Mouse (Mus musculus) kidney, adult 8-10 months (tissue): ENCODE measurements around the gene Jakmip3.

Source experiments
- DNase-seq, 2 experiments: peaks; one replicate each; pipeline ENCODE4 v3.0.0; 2022

The Jakmip3 gene

DNA sequence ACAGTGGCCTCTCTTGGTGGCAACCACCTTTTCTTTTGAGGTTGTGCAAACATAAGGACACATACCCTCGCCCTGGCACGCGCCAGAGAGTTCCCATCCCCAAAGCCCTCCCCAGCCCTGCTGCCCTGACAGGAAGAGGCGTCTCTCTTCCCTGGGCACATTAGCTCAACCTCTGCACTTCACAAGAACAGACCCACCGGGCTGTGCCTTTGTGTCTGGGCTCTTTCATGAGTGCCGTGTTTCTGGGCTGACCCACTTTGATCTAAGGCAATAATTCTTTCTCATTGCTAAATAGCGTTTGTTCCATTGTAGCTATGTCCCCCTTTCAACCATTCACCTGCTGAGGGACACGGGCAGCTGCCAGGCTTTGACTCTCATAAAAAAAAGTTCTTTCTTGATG, 7.8 kb downstream of the Jakmip3 start:
- DNase-seq = no peak

- DNase-seq = no peak
Measured at GRCm38 (mm10) chr7:138955787-138956186, 15.3 kb downstream of the Jakmip3 start.

GRCm38 (mm10) chr7:138957106-138957505, 16.6 kb downstream of the Jakmip3 start:
- no peak for DNase-seq

DNA sequence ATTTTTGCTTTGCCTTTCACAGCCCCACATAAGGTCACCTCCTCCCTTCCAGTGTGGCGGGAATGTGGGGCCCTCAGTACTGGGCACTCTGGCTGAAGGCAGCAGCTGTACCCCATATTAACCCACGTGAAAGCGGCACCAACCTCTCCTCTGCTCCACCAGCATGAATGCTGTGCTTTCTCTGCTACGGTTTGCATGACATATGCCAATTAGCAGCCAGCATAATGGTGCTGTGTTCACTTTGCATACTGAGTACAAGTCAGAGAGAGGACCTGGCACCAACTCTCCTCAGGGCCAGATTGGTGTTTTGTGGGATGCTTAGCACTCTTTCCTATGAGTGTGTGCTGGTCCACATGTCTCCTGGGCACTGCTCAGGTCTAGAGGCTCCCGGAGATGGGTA, 19.2 kb downstream of the Jakmip3 start:
- no peak for DNase-seq

GRCm38 (mm10) chr7:138963756-138964155, 23.2 kb downstream of the Jakmip3 start:
- peak; percentile 40 to 46 for DNase-seq

DNA sequence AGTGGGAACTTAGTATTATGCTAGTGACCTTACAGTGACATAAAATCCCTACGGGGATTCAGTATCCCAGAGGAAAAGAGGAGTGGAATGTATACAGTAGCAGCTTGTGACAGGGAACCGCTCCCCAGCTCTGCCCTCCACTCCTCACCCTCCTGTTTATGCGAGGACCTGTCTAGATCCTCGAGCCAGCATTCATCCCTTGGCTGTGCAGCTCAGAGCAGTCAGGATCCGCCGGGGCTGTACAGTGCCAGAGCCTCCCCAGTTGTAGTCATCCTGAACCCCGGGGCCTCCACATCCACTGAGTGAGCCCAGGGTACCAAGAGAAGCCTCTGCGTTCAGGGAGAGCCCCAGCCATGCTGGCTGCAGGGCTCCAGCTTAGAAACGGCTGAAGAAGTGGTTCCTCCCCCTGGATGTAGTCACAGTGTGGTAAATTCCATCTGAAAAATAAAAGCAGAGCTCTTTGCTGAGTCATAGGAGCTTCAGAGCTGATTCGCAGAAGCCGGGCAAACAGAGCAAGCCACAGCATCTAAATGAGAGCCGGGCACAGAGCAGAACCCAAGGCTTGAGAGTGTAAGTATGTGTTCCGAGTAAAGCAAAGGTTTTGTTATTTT, 27.6 kb downstream of the Jakmip3 start:
- no peak for DNase-seq

DNA sequence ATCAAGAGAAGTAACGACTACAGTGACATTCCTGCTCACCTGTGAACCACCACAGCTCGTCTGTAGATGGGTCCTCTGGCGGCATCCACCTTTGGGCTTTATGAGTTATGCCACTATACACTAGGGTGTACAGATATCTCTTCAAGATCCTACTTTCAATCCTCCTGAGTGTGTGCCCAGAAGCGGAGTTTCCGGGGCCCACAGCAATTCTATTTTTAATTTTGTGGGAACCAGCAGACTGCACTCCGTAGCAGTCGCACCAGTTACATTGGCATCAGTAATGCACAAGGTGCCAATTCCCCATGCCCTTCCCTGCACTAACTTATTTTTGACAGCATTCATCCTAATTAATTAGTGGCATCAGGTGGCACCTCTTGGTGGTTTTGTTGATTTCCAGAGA, 37.0 kb downstream of the Jakmip3 start:
- DNase-seq = no peak

DNA sequence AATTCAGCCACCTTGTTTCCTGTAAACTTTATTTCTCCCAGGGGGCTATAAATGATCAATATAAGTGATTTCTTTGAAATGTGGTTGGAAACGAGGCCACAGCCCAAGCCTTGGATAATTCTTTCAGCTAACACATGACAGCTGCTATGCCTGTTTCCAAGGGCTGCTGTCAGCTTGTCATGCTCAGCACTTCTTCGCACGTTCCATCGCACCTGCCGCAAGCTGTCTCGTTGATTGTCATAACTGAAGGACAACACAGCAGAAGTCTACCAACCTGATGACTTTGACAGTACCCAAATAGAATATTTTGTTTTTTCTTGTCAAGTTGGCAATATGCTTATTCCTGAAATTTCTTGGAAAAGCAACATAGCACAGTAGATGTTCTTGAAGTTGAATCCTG, 44.0 kb downstream of the Jakmip3 start:
- DNase-seq = no peak

DNA sequence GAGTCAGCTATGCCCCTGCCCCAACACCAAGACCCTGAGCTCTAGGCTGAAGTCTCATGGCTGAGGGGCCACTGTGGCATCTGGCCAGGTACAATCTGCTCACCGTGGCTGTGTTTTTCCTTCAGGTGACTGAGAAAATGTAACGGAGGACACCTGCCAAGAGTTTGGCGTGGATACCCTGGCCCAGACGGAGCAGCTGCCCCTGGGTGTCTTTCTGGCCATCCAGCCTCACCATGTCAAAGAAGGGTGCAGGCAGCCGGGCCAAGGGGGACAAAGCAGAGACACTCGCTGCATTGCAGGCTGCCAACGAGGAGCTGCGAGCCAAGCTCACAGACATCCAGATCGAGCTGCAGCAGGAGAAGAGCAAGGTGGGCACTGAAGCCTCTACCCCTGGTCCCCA, 48.6 kb downstream of the Jakmip3 start:
- no peak for DNase-seq

- DNase-seq = no peak
Measured at GRCm38 (mm10) chr7:139002692-139003091, 62.2 kb downstream of the Jakmip3 start.

DNA sequence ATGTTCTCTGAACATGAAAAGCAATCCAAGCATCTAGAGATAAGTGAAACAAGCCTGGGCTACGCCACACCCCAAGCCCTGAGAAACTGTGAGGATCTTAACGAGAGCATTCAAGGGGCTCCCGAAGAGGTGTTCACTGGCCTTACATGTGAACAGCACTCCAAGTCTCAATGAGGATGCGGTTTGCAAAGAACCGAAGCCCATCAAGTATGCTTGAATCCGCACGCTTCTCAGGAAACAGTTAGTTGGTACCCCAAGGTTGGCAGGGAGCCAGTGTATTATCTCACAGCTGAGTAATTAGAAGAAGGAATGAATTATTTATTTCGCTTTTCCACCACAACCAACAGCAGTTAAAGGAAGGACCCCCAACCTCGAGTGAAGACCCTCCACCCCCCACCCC, 62.7 kb downstream of the Jakmip3 start:
- DNase-seq = no peak

DNA sequence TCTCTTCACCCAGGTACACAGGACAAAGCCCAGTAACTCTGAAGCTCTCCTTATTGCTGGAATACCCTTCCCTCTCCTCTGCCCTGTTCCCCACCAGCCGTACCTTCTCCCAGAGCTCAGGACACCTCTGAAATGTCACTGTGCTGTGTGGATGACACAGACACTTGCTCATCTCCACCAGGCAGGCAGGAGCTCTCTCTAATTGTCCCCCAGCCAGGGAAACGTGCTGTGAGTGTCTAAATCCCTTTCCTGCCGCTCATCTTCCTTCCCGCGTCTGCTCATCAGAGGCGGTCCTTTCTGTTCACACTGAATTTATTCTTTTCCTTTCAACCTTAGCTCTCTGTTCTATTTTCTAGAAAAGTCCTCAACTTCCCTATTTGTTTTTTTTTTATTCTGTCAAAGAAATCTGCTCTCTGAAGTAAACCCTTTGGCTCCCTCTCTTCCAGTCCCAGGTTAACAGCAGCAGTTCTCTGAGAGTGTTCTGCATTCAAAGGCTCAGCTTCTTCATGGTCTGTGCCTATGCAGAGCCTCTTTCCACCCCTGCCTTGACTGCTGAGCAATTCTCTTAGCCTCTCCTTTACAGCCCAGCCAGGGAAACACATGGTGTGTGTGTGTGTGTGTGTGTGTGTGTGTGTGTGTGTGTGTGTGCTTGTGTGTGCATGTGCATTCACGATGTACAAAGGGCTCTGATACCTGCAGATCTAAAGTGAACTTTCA, 69.4 kb downstream of the Jakmip3 start:
- no peak for DNase-seq

DNA sequence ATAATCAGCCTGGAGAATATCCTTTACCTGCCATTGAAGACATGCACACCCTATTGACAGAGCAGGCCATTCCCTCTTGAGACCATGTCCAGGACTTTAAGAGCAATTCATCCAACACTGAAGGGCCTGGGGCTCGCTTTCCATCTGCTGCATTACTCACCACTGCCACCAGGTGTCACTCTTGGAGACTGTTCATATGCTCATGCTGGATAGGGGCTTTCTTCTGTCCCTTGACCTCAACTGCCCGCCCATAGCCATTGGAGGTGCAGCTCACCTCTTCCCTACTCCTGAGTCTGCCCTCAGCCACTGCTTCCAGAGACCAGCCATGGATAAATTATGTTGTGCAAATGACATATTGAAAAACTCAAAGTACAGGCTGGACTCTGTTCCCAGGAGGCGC, 70.5 kb downstream of the Jakmip3 start:
- peak; percentile 13 to 47 for DNase-seq

DNA sequence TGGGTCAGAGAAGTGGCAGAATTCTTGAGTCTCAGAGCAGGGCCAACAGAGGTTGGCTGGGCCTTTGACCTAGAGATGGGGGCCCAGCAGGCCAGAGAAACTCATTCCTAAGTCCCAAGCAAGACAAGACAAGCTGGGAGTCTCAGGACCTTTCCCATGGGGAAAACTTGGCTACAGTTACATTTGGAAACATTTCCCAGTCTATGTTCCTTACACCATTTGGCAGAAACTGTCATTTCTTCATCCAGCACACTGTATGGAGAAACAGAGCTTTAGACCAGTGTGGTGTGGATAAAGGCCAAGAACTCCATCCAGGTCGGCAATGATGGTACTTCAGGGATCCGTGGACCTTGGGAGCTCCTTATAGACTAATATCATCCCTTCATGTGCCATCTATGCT, 71.1 kb downstream of the Jakmip3 start:
- no peak for DNase-seq

DNA sequence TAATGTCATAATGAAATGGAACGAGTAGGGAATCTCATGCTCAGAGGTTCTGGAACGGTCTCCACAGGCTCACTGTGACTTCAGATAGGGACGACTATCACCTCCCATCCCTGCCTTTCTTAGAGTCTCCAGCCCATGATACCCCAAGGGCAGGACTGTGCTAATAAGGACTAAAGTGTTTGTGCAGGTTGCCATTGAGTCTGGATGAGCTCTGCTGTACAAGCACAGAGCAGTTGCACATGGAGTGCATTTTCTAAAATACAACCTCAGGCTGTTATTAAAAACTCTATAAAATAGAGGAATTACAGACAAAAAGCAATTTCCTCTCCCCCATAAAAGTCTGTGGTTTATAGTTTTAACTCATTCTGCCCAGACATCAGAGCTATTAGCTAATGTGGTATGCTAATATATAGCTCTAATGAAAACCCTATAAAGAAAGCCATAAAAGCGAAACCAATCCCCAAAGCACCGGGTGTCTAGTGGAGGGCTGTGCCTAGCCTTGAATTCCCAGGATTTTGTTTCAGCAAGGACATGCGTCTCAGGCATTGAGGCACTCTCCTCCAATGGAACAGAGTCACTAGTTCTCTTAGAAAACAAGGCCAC, 72.3 kb downstream of the Jakmip3 start:
- DNase-seq = no peak

GRCm38 (mm10) chr7:139015143-139015542, 74.6 kb downstream of the Jakmip3 start:
- DNase-seq = no peak

GRCm38 (mm10) chr7:139016288-139016687, 75.8 kb downstream of the Jakmip3 start:
- DNase-seq = no peak

DNA sequence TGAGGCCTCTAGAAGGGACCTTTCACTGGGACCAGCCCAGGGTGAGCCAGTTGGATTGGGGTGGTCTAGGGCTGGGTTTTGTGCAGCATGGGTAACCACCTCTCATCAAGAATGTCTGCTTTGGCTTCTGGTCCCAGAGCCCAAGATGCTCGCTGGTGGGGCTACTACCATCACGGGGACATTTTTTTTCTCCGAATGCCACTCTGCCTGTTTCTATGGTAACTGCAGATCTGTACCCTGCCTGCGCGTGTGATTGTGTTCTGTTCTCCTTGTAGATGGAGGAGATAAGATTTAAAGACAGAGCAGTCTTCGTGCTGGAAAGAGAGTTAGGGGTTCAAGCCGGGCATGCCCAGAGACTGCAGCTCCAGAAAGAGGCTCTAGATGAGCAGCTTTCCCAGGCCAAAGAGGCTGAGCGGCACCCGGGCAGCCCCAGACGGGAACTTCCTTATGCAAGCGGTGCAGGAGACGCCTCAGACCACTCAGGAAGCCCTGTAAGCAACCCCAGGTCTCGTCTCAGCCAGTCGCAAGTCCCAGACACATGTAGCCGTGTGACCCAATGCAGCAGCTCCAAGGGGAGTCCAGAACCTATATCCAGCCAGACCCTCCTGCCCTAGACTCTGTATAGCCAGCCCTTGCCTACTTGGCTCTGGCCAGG, 76.8 kb downstream of the Jakmip3 start:
- no peak for DNase-seq

GRCm38 (mm10) chr7:139020884-139021283, 80.4 kb downstream of the Jakmip3 start:
- DNase-seq = peak; percentile 5 to 20

DNA sequence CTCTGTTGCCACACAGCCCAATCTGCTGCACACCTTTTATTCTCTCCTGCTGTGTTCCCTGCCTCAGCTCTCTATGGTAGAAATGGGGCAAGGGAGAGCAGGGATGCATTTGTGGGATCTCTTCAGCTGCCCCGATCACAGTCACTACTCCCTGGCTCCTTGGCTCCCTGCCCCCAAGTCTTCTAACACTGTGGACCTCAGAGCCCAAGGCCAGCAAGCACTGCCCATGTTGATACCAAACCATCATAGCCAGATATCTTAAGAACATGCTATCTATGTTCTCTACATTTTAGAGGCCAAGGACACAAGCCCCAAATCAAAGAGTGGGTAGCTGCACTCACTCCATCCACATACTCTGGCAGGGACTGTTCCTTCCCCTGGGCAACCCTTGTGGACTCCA, 80.8 kb downstream of the Jakmip3 start:
- DNase-seq = no peak

GRCm38 (mm10) chr7:139027136-139027535, 86.6 kb downstream of the Jakmip3 start:
- no peak for DNase-seq

- peak in 1 of 2 experiments; percentile 5 for DNase-seq
Measured at GRCm38 (mm10) chr7:139031215-139031614, 90.7 kb downstream of the Jakmip3 start.

DNA sequence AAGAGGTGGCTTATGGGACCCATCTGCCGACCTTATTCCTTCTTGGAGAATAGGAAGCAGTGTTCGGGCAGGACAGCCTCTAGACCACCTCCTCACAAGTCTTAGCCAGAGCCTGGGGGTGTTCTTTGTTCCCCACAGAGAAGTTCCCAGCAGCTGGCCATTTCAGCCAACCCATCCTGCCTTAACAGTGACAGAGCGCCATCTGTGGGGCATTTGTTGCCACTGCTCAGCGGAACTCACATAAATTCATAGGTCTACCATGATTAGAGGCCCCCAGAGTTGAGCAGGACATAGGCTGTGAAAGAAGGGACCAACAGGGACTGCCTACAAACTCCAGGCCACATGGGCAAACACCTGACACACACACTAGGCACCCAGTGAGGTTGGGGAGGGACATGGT, 122.9 kb downstream of the Jakmip3 start:
- peak in 1 of 2 experiments; percentile 3 for DNase-seq

DNA sequence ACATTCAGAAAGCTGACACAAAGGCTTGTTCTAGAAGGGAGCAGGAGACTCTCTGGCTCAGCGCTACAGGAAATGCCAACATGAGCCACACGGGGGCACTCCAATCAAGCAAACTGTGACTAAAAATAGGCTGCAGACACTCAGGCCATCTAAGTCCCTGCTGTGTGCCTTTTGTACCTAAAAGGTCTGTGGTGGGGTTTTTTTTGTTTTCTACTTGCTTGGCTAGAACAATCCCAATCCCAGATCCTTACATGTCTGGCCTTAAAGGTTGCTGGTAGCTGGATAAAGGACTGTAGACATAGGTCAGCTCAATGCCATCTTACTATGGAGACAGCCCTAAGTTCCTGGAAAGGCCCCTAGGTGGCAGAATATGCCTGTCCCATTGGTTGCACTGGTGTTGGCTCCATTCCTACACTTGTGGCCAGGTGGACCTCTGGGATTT, 127.7 kb downstream of the Jakmip3 start:
- DNase-seq = peak; percentile 12 to 61
